Mouse (Mus musculus) urinary bladder, adult 18-20 months (tissue): ENCODE data around the gene Egr2.

ENCODE experiments used
- DNase-seq, 2 experiments: peaks; one replicate each; pipeline ENCODE4 v3.0.0; 2022; ENCODE audit warnings: low spot score in 2 of 2, mixed read lengths in 2 of 2

Gene Egr2

DNA sequence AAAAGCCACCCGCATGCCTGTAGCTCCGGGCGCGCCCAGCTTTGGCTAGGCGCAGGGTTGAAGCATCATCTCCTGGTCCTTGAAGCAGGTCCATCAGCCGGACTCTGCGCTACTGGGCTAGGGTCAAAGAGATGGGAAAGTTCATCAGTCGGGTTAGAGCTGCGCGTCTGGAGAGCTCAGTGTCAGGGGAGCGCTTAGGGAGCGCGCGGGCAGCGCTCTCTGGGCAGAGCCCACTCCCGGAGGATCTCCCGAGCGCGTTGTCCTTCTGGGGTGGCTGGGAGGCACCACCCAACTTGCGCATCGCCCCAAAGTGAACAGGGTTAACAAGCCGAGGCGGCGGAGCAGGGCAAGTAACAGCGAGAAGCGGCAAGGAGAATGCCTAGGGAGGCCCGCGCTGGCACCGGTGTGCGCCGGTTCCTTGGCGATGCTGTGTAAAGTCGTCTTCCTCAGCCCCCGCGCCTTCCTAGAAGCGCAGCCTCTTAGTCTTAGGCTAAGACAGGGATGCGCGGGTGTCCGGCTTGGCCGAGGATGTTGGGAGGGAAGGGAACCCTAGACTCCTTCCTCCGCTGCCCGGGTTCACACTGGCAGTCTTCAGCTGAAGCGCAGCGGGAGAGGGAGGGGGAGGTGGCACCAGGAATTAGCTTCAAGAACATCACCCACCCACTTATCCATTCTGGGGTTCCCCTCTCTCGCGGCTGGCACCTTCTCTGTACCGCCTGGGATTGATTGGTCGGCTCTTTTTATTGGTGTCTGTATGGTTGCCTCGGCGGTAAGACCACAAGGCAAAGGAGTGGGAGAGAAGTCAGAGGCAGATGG, 3.5 kb downstream of the Egr2 start:
- DNase-seq = peak in 1 of 2 experiments; percentile 26

DNA sequence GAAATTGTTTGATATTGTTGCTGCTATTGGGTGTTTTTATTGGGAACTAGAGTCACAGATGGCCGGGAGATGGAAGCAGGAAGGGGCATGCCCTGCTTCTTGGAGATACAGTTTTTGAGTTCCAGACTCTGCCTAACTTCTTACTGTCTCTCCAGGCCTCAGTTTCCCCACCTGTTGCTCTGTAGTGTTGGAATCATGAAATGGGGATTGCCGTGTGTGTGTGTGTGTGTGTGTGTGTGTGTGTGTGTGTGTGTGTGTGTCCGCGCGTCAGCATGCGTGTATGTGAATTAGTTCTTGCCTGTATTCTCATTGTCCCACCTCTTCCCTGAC, 4.1 kb downstream of the Egr2 start:
- no peak for DNase-seq

DNA sequence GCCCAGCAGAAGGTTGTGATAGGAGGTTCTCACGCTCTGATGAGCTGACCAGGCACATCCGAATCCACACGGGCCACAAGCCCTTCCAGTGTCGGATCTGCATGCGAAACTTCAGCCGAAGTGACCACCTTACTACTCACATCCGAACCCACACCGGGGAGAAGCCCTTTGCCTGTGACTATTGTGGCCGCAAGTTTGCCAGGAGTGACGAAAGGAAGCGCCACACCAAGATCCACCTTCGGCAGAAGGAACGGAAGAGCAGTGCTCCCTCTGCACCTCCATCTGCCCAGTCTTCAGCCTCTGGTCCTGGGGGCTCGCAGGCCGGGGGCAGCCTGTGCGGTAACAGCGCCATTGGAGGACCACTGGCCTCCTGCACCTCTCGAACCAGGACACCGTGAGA, 5.3 kb downstream of the Egr2 start:
- no peak for DNase-seq

DNA sequence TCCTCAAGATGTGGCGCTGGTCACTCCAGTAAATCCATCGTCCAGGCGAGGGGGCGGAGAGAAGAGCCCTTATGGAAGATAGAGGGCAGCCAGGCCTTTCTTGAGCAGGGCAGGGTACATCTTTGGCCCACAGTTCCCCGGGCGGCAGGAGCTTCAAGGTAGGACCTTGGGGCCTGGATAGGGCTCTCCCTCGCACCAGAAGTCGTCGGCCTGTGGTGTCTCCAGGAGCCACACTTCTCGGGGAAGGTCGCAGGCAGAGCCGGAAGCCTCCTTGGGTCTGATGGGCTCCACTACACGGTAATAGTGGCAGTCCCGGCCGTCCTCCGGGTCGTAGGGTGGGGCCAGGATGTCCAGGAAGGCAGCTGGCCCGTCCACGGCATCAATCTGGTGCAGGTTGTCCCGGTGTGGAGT, 12.6 kb downstream of the Egr2 start:
- DNase-seq = peak in 1 of 2 experiments; percentile 37

DNA sequence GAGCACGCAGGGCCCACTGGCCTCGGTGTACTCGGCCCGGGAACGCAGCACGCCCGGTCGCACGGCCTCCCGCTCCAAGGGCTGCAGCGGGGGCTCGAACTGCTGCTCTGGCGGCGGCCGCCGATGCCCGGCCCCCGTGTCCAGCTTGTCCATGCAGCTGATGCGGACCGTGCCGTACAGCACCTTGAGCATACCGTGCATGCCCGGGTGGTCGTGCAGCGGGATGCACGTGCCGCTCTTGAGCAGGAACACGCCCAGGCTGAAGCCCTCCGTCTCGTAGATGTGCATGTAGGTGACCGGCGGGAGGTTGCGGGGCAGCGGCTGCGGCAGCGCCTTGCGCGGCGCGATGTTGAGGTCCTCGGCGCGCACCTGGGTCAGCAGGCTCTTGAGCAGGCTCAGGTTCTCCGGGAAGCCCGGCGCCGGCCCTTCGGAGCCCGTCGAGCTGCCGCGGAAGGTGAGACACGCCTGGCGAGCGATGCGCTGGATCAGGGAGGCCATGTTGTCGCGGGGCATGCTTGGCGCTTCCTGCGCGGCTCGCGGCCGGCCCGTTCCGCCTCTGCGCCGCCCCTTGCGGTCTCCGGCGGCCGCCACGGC, 13.1 kb downstream of the Egr2 start:
- DNase-seq = peak in 1 of 2 experiments; percentile 73

DNA sequence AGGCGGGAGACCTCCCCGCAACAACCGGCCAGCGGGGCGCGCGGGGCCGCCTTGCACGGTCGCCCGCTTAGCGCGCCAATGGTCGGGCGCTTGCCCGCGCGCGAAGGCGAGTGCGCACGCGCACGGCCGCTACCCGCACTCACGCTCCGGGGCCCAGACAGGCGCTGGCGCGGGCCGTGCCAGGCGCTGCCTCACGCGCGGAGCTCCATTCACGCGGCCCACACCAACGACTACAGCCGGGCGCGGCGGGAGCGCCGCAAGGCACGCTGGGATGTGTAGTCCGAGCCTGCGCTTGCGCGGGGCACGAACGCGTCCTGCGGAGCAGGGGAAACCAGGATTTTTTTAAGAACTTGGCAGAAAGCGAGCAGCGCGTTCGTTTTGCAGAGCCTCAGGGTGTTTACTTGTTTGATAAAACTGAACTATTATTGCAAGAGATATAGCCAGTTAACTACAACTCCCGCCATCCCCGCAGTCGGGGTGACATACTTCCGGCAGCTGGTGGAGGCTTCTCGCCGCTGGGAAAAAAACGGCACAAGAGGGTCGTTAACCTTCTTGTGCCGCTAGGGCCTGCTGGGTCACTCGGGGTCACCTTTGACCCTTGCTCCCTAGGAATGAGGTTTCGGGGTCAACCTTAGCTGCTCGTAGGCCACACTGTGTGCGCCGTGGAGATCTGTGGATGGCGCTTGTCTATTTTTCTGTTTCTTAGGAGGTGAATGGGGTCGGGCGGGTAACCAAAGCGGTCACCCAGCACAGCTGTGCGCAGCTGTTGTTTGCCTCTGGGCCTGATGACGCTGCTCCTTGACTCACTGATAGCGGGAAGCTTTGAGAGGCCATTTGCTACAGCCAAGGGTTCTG, 13.8 kb downstream of the Egr2 start, which contains the start of gene Ado:
Ado (minus strand) TSS at position 79 of the 855 bp plus-strand sequence.
- DNase-seq = peak; percentile 83 to 90

DNA sequence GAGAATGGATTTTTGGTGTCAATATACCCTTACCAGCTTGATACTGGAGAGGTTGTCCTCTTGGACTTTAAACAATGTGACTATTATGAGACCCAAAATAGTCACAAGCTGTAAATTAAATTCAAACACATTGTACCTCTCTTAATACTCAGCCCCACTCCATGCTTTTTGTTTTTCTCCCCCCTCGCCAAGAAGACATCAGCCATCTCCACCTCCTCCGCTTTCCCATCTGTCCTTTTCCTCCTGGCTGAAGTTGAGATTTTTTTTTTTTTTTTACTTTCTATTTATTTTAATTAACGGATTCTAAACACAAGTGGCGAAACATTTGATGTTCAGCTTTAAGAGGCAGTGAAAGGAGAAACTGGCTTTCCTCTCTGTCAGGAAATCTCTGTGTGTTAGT, 22.8 kb downstream of the Egr2 start:
- DNase-seq = no peak

DNA sequence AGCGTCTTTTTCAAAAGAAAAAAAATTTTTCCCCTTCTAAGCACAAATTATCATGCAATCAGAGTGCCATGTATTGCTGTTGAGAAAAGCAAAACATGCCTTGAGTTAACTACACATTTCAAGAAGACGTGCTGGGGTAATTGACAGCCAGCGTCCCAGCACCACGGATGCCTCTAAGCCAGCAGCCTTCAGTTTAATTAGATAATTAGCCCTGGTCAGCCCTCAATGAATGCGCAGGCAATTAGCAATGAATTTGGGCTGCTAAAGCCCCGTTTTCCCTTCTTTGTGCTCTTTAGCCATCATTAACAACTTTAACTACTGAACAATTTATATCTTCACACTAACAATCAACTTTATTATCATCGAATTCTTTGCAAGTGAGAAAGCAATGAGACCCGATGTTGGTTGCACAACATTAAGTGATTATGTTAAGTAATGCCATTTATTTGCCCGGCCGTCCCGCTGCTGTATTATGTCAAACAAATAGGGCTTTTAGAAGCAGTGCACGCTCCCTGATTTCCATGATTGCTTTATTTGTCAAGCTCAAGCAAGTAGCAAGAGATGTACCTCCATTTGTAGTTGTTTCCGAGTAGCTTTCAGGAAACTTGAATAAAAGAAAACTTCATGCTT, 24.6 kb downstream of the Egr2 start:
- DNase-seq = no peak

DNA sequence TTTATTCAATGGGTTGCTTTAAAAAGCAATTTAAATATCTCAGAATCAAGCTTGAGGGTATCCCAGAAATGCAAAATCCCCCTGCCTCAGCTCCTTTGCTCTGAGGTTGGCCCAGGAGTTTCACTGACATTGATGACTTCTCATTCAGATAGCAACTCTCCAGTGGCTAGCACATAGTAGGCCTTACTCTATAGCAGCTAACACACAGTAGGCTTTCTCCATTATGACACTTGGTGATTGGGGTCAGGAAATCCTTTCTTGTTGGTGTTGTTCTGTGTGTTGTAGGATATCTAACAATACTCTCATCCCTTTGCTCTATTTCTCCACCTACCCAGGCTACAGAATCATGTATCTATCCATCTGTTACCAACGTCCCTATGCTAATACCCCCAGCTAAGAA, 25.9 kb downstream of the Egr2 start:
- DNase-seq = no peak

DNA sequence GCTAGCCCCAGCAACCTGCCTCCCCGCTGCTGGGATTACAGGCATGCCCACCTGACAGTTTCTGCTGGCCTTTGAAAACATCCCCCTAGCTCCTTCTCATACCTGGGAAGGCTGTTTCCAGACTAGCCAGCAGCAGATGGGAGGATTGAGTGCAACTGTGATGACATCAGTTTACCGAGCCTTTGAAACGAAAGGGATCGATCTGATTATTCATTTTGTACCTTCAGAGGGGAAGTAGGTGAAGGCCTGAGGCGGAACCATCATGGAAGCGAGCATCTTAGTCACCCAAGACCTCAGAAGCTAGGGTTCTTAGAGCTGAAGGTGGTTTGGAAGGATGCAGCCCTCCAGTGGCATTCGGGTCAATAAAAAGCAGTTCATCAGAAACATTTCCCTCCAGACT, 29.2 kb downstream of the Egr2 start:
- no peak for DNase-seq

DNA sequence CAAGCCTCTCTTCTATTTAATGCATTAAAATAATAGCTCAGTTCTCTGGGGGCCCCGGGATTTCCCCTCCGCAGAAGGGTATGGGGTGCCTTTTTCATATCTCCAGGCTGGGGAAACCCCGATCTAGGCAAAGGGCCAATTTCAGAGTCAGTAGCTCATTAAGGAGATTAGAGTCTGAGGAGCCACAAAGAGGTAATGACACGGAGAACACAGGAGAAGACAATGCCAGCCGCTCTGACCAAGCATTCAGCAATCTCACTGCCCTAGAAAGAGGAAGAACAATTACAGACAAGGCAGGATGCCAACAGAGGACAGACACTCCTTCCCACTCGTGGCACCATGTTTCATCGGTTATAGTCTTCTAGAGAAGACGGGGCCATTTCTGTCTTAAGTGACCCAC, 30.8 kb downstream of the Egr2 start:
- no peak for DNase-seq

DNA sequence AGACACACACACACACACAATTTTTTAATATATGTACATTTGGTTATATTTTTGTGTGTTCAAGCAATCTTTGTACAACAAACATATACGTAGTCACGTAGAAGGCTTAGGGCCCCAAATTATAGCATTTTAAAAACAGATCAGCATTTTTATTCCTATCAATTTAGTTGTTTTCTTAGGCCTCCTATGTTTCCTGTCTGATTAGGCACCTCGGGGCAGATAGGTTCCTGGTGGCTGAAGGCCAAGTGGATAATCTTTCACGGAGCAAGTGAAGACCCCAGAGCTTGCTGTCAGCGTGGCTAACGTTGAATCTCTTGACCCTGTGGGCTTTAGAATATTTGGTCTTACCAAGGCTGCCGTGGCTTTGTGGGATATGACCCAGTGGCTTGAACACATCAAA, 34.3 kb downstream of the Egr2 start:
- DNase-seq = no peak

DNA sequence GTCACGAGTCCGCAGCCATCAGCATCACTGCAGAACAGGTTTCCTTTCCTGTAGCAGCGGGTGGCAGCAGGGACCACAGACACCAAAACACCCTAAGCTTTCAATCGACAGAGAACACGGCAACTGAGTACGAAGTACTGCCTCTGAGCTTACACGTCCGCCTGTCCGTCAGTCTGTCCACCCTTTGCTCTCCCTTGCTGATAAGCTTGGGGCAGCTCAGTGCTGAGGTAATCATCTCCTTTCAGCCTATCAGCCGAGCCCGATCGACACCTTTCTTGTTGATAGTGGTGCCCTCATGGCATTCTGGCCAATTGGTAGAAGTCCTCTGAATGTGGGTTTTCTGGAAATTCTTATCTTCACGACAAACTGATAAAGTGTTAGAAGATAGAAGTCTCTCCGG, 36.2 kb downstream of the Egr2 start:
- no peak for DNase-seq

DNA sequence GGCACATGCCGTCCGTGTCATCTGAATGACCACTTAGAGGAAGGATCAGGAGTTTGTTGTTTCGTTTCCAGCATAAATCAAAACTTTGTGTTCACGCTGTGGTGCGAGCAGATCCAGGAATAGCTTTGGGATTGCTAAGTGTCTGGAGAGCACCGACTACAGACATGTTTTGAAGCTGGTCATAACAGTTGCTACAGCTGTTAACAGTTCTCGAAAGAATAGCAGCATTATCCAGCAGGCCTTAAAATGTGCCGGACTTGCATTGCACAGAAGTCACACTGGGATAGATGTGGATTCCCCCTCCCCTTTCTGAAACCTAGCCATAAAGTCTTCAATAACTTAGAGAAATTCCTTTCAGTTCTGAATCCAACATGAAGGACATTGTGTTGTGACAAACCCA, 38.0 kb downstream of the Egr2 start:
- DNase-seq = no peak

DNA sequence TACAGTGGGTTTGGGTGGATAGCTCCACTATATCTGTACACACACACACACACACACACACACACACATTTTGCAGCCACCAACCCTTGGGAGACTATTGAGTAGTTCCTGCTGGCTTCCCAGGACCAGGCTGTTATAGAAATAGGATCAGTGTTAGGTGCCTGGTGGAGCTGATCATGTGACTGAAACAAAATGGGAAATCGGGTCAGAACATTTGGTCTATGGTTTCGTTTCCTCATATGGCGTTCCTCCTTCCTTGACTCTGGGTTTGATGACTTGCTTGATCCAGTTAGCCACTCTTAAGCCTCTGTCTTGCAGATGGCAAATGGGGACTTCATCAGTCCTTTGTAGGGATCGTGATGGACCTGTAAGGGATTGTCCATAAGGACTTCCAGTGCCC, 44.6 kb downstream of the Egr2 start:
- DNase-seq = no peak

DNA sequence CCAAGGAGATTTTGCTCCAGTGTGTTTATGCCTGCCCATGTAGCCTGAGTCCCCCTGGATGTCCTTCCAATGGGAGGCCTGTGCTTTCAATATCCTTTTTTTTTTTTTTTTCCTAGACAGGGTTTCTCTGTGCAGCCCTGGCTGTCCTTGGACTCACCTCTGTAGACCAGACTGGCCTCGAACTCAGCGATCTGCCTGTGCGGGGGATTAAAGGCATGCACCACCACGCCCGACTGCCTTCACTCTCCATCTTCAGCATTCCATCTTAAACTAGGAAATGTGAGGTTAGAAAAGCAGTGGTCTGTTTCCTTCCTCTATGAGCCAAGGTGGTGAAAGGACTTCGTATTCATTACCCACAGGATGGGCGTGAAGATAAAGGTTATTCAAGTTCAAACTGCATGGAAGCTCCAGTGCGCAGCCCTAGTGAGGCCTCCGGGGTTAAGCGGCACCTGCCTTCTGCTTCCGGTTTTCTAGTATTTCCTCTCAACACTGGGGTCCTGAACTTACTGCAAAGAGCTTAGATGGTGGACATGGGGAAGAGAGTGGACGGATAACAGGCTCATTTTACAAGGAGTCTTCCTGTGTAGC, 46.5 kb downstream of the Egr2 start:
- DNase-seq = no peak

DNA sequence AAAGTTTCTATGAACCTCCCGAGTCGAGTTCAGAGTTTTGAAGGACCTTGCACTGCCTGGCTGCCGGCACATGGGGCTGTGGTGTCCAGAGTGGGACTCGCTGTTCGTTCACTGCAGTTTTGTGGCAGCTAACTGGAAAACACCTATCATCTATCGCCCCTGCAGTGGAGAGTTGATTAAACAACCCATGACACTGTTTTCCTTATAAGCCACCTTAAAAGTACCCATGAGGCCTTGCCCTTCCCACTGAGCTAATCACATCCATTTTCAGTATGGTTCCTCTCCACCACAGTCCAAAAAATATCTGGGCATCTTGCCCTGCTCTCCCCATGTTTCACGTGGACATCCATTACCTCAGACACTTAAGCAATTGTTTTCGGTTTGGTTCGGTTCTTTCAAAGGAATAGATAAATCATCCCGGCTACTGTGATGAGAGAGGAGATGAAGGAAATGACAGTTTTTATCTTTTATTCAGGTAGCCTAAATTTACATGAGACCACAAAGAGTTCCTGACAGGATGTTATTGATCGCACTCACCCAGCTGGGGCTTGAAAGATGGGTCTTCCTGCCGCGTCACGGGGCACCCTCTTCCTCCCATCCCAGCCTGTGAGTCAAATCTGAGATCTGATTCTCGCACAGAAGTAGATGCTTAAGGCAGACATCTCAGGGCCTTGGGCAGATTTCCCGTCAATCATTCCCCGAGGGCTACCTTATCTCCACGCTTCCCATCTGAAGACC, 50.8 kb downstream of the Egr2 start:
- DNase-seq = no peak
